Mouse (Mus musculus): ENCODE results near the gene Cd82.

The Cd82 gene

DNA sequence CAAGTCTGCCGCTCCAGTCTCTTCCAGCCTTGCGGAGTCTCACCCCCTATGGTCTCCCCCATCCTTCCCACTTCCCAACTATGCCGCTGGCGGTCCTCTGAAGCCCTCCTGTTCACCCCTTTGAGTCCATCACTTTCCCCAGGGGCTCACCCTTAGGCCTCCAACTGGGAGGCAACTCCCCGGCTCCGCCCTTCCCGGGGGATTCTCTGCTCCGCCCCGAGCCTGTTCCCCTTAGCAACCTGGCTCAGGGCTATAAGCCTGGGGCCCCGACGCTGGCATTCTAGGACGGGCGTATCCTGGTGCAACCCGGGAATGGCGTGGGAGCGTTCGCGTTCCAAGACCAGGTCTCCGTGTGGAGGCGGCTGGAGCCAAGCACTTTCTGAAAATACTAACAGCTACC, at the start of gene Cd82:
Gene Cd82, minus strand, starts transcription at position 381 of the 400 bp plus-strand sequence.
- DNase-seq (ENCODE audit: low spot score in 2 of 2) = peak; percentile 66 to 81

DNA sequence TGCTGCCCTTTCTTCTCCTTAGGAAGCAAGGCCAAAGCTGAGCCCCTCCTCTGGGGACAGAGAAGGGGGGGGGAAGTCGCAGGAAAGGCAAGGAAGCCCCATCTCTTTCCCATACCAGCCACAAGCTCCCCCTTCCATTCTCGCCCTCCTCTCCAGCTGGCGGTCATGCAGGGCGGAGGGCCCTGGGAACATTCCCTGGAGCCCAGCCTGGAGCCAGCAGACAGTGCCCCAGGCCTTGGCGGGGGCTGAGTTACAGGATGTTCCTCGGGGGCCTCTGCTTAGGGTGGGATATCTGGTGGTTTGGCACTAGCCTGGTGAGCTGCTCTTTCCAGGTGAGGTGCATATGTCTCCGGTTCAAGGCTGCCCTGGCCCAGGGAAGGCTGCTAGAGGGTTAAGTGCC, 49.2 kb upstream of the Cd82 start:
- no peak for DNase-seq (ENCODE audit: low spot score in 2 of 2)

DNA sequence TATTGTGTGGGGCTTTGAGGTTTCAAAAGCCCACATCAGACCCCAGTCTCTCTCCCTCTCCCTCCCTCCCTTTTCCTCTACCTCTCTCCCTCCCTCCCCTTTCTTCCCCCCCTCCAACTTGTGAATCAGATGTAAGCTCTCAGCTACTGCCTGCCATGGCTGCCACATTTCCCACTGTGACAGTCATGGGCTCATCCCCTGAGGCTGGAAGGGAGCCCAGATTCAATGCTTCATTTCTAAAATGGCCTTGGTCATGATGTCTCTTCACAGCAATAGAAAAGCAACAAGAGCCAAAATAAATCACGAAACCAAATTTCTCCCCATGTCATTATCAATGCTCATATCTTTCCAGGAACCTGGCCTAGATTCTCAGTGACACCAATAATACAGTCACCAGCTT, 47.9 kb upstream of the Cd82 start:
- DNase-seq (ENCODE audit: low spot score in 2 of 2) = no peak

DNA sequence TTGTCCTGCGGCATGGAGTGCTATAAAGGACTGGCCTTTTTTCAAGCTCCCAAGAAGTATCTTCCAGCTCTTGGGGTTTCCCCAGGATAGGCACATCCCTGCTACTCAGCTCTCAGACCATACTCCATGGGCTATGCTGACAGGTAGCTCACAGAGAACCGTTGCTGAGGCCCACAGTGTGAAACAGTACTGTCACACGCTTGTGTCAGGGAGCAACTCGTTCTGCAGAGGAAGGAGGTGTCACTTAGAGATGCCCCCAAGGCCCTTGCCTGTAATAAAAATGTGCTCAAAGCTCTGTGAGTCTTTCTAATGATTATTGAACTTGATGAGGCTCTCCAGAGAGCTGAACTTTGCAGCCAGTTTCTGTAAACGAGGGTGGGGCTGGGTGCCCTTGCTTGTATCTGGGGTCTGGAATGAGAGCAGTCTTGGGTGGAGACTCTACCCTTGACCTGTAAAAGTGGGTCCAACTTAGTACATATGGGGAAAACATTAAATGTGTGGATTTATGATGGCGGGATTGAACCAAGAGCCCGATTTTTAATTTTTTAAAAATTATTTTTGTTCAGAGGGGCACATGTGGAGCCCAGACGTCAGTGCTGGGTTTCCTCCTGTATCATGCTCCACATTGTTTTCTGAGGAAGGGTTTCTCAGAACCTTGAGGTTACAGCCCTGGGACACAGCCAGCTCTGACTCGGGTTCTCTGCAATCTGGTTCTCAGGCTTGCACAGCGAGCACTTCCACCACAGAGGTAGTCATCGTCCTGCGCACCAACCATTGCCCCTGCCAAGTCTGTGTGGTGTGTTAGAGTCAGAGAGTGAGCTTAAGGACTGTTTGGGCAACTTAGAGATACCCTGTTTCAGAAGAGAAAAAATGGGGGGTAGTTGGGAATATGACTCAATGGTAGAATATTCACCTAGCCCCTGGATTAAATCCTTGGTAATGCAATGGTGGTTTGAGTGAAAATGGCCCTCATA, 47.1 kb upstream of the Cd82 start:
- no peak for DNase-seq (ENCODE audit: low spot score in 2 of 2)

DNA sequence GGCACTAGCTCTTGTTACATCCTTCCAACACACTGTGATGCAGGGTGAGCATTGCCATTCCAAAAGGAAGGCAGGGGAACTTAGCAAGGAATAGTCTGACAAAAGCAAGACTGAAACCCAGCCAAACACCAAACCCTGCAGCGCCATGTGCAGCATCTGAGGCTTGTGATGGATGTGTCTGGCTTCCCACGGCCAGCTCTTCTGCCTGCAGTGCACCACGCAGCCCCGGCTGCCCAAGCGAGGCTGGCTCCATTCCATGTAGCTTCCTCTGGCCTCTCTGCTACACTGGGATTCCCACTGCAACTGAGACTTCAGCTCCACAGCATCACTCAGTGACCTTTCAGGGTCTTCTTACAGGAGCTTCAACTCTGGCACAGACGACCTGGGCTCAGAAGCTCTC, 42.2 kb upstream of the Cd82 start:
- no peak for DNase-seq (ENCODE audit: low spot score in 2 of 2)

DNA sequence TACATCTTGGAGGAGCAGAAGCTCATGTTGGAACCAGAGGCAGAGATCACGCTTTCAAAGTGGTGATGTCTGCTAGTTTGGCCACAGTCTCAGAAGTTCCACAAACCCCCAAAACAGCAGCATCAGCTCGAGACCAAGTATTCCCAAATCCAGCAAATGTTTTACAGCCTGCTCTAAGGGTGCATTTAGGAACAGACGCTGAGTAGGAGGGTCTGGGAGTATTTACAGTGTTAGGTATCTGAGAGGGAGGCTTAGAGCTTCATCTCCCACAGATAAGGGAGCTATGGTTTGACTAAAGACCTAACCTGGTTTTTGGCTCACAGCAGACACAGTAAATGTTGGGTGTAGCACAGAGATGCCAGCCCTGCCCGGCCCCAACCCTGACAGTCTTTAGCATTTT, 40.4 kb upstream of the Cd82 start:
- no peak for DNase-seq (ENCODE audit: low spot score in 2 of 2)

DNA sequence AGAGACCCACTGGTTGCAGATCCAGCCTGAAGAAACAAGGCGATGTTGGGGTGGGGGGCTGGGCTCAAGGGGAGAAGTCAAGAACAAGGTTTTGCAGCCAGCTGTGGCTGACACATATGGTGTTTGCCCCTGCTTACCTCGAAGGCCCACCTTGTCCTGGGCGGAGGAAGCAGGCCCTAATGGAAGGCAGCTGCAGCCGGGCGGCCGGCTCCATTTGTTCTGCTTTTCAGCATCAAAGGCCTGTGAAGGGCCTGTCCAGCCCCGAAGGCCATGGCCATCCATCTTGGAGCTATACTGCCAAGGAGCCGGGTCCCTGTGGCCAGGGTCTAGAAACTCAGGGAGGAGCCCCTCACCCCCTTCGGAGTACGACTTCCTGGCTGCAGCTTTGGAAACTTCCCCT, 38.4 kb upstream of the Cd82 start:
- DNase-seq (ENCODE audit: low spot score in 2 of 2) = no peak

DNA sequence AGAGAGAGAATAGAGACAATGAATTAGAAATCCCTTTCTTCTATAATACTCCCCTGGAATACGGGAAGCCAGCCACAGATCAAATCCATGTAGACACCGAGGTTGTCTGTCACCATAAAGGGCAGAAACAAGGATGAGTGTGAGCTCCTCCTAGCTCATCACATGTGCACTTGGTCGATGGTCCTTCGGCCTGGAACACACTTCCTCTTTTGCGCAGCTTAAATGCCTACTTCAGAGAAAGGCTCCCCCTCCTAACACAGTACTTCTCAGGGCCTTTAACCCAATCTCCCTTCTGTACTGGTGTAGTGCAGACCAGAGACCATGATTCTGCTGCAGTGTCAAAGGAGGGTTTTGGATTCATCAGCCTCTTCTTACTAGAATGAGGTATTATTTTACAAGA, 34.3 kb upstream of the Cd82 start:
- DNase-seq (ENCODE audit: low spot score in 2 of 2) = no peak

DNA sequence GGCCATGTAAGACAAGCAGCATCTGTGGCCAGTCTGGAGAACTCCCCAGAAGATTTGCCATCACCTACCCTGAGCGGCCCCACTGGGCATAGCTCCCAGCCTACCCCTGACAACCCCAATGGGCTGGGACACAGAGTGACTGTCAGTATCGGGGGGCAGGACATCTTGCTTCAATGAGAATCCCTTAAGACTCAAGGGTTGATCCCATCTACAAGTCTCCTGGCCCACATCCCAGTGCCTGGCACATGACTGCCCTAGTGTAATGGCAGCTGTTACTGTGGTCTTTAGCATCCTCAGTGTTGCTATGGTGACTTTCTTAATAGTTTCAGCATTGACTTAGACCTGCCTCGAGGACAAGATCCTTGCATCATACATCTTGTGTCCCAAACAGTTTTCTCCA, 32.2 kb upstream of the Cd82 start:
- DNase-seq (ENCODE audit: low spot score in 2 of 2) = no peak

DNA sequence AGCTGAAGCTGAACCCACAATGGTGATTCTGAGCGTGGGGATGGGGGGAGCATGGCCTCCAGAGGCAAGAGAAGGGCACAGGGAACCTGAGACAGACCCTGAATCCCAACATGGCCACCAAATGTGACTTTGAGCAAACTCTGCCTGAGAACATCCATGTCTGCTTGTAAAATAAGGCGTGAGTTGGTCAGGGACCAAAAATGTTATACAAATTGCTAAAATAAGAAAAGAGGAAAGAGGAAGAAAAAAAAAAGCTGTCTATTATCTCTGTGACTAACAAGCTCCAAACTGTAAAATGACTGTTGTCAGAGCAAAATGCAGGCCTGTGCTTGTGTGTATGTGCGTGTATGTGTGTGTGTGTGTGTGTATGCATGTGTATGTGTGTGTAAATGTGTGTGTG, 30.6 kb upstream of the Cd82 start:
- DNase-seq (ENCODE audit: low spot score in 2 of 2) = no peak

DNA sequence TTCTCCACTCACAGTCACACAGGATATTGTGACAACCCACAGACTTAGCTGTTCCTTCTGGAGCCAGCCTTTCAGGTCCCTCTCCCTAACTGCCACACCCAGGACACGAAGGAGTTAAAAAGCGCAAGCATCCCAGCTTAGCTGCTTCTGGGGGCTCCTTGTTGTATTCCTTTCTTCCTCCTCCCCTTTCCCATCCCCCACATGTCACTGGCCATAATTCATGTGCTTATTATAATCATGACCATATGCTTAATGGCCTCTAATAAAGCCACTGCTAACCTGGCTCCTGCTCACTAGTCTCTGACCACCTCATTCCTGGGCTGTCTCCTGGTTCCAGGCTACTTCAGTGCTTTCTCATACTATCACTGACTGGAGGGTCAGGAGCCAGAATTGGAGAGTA, 27.6 kb upstream of the Cd82 start:
- DNase-seq (ENCODE audit: low spot score in 2 of 2) = no peak

DNA sequence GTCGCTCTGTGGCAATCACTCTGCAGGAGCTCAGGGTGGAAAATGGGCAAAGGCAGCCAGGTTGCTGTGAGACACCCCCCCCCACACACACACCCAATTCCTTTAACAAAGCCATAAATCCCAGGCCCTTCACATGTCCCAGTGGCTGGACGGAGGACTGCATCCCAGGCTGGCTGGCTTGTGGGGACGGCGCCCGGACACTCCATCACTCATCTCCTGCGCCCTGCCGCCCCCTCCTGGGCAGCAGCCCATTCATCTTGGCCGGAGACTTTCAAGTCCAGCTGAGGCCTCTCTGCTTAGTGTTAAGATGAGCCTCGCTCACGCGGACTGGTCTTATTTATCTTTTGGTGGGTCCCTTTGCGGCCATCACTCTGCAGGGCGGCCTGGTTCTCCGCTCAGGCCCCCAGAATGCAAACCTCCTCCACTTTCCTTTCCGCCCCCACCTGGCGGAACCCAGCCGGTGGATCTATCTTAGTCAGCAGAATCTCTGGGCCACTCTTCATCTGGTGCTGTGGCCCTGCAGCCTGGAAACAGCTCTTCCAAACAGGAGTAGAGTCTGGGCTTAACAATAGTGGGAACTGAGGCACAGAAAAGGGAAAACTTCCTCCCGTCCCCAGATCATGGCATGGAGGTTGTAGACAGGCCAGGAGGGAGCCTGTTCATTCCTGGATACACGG, 26.1 kb upstream of the Cd82 start:
- no peak for DNase-seq (ENCODE audit: low spot score in 2 of 2)

DNA sequence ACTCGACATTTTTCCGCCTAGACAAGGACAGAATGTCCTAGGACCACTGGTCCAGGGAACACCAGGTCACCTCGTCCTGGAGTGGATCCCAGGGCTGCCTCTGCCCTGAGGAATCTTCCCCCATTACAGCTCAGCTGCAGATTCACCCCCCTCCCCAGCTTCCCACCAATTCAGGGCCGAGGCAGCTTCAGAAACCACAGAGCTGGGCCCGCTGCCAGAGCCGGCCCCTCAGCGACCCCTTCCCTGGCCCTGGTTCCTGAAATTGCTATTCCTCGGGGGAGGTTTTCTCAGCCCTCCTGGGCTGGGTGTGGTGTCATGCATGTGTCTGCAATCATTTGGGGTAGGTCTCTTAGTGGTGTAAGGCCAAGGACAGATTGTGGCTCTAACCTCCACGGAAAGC, 22.5 kb upstream of the Cd82 start:
- no peak for DNase-seq (ENCODE audit: low spot score in 2 of 2)

DNA sequence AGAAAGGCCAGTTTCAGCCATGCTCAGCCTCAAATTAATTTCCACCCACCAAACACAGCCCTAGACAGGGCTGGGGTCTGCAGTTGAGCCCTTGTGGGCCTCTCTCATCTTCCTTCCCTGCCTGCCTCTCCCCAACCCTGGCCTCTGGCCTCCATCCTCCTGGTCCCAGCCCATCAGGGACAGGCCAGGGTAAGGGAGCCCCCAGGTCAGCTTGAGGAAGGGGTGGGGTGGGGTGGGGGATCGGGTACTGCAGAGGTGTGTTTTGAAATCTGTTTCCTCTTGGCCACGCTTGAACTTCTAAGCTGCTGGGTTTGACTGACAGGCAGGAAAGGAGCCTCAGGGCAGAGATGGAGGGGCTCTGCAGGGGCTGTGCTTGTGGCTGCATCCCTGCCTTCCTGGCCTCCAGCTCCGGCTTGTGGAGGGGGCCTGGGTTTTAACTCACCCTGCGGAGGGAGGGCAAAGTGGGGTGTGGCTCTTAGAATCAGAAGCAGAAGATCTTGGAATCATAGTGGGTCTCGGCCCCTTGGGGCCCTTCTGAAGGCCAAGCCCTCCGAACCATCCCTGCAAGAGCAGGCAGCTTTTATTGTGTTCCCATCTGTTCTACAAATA, 19.2 kb upstream of the Cd82 start:
- no peak for DNase-seq (ENCODE audit: low spot score in 2 of 2)

DNA sequence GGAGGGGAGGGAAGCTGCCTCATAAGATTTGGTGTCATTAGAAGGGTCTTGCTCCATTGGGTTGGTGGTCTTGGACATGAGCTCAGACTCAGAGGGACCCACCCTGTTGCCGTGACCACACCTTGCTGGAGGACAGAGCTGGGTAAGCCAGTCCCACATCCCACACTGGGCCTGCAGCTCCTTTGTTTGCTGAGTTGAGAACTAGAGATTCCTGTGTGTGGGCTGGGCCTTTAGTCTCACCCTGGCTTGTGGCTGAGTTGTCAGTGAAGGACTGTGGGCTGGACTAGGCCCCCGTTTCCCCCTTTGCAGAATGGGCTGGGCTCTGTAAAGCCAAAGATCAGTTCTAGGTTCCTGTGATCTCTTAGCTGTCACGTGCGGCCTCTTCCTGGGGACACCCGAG, 15.8 kb upstream of the Cd82 start:
- DNase-seq (ENCODE audit: low spot score in 2 of 2) = no peak

DNA sequence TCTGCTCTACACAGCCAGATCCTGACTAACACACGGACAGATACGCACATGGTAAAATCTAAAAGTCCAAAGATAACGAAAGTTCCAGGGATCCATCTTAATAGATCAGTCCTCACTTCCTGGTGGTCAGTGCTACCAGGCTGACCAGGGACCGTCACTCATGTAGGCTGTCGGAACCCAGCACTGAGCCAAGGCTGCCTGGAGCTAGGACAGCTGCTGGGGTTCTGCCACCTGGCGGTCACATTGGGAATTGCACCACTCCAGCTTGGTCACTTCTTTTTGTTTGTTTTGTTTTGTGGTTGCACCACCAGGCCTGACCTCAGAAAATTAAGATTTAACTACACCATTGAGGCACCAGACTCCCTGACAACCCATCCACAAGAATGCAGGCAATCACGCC, 14.6 kb upstream of the Cd82 start:
- DNase-seq (ENCODE audit: low spot score in 2 of 2) = peak in 1 of 2 experiments; percentile 50

DNA sequence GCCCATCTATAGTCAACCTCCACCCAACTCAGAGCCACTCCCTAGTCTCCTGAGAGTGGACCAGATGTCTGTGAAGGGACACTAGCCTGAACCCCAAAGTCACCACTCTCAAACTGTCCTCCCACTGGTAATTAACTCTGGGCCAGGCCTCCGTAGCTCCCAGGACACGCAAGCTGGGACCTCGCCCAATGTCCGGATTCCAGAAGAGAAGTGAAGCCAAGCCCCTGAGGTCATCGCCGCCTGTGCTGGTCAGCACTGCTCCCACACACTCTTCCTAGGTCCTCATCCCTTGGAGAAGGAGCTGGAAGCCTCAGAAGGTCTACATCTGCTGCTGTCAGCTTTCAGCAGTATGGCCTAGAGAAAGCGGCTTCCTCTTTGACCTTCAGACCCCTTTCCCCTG, 13.5 kb upstream of the Cd82 start:
- DNase-seq (ENCODE audit: low spot score in 2 of 2) = peak in 1 of 2 experiments; percentile 68

DNA sequence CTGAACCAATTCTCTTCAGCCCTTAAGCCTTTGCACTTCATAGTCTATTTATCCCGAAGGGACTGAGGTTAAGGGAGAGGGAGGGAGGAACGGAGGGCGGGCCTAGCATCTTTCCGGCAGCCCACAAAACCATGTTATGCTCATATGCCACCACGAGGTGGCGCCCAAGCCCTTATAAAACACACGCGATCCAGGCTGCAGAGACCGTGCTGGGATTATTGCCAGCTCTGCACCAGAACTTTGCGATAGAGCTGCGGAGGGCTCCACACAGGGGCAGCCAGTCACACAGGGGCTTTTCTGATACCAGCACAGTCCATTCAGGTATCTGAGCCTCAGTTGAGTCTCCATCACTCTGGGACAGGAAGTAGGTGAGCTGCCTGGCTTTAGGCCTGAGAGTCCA, 12.1 kb upstream of the Cd82 start:
- peak; percentile 78 to 88 for DNase-seq (ENCODE audit: low spot score in 2 of 2)

DNA sequence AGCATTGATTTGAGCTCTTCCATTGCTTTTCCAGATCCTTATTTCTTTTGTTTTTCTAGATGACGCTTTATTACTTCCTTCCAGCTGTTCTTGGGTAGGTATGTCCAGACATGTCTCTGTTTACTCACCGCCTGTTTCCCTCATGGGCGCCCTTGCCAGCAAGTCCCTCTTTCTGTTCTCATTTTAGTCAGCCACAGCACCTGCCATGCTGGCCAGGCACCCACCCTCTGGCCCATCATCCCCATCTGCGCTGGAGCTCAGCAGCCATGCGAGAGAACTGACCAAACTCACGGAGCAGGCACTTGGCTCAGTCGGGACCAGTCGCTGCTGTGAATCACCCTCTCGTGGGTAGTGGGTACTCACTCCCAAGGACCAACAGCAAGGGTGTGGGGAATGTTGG, 11.0 kb upstream of the Cd82 start:
- DNase-seq (ENCODE audit: low spot score in 2 of 2) = no peak

DNA sequence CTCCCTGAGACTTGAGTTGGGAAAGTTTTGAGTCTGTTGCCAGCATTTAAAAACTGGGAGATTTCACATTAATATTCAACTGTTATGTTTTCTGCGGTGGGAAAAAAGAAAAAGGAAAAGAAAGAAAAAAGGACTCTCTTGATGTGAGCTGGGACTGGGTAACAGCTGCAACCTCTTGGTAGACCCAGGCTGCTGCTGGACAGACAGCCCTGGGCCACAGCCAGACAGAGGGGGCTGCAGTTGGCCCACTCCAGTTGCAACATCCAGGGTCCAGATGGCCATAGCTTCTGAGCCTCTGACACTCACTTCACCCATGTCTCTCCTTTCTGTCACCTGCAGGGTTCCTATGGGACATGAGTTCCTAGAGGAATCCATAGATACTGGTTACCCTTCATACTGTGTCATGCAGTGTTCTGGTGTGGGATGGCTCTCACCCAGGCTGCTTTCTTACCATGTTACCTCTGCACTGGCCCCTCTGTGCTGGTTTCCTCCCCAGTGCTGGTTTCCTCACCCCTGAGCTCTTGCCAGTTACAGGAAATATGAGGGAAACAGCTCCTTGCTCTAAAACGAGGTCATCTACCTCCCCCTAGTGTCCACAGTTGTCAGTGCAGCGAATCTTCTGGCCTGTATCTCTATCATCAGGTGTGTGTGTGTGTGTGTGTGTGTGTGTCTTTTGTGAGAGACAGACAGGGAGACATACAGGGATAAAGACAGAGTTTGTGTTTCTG, 8.1 kb upstream of the Cd82 start:
- DNase-seq (ENCODE audit: low spot score in 2 of 2) = peak; percentile 79 to 82

DNA sequence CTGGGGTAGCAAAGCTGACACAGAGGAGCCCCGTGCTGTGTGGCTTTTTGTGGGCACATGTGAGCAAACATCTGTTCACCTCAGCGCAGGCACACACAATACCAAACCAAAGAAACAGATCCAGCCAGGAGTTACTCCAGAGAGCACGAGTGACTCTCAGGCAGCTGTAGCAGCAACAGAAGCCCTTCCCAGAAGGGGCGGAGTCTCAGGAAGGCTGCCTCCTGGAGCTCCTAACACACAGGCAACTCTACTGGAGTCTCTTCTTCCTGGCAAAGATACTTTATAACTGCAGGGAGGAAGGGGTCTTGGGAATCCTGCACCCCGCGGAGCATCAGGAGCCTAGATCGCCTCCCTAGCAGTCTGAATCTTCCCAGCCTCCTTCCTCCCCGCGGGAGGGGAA, 7.2 kb upstream of the Cd82 start:
- DNase-seq (ENCODE audit: low spot score in 2 of 2) = peak; percentile 55 to 71

DNA sequence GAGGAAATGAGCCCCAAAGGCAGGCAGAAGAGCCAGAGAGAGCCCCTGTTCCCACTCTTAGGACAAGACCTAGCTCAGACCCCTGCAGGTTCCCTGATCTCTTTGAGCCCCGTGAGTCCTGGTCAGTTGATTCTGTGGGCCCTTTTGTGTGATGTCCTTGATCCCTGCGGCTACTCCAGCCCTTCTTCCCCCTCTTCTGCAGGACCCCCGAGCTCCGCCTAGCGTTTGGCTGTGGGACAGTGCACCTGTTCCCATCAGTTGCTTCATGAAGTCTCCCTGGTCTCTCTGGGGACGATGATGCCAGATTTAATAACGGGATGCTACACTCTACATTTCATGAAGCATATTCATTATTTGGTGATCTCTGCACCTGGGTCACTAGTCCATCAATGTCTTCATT, 6.2 kb upstream of the Cd82 start:
- DNase-seq (ENCODE audit: low spot score in 2 of 2) = no peak
